Mouse (Mus musculus) spleen, adult 10 weeks (tissue): ENCODE data around the gene Zfp114. TPM values are rescaled to one million over a fixed set of nuclear protein-coding genes. Genes with fewer than 3 reads are reported as not detected.

Experiments
- polyA plus RNA-seq: library from polyadenylated mRNA; stranded (reverse); fragments of 350-450 nt; fragmentation: Illumina TruSeq; extraction: RNeasy Lipid Tissue Mini Kit (QIAGEN cat#74804); gene quantifications from one replicate; pipeline ENCODE4 v1.2.3, GENCODE M21; 2015; ENCODE audit warnings: low replicate concordance; ENCODE audit not compliant: insufficient read depth

Gene Zfp114
- polyA plus RNA-seq: 0.37 TPM

DNA sequence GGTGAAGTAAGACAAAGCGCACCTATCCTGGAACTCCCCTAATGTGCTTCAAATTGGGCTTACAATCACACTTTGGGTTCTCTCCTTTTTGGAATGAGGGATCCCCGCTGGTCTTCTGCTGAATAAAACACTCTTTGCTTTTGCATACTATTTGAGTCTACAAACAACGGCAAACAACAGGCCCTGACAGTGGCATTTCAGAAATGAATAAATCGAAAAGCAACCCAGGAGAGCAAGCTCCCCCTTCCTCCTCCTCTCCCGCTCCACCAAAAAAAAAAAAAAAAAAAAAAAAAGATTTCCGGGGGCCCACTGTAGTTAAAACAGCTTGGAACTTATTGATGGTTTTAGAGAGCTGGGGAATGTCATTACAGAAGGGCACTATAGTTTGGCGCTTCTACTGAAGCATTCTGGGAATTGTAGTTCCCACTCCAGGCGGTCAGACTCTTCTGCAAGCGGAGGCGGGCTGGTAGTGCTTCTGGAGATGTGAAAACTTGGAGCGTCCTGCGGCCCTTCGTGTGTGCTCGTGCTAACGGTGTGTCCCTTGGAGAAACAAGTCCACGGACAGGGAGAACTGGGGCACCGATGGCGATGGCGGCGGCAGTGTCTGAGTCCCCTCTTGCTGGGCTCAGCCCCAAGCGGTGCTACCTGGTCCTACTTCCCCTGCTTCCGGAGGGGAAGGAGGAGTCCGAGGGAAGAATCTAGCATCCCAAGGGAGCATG lies at the start of gene Zfp114:
Zfp114 (plus strand) TSS at position 443 of the 719 bp plus-strand sequence.

GRCm38 (mm10) chr7:24133996-24134828 lies 40.6 kb upstream of the Zfp114 start, which contains the start of gene Zfp235:
Zfp235 (plus strand) TSS chr7:24134169.

DNA sequence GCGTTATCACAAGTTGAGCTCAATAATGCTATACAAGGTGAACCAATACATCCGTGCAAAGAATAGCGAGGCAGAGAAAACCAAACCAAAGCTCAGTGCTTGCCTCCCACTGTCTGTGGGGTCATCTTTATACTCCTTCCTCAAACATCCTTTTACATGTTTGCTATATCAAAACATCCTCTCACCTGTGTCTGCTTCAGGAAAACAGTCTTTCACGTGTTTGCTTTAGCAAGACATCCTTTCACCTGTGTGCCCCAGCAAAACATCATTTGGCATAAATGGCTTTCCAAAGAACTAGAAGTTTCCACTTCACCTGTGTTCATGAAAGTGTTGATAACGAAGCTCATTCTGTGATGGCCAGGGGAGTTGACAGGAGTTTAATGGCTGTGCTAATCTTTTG lies 36.5 kb downstream of the Zfp114 start, which contains the start of gene Zfp111:
Zfp111 (minus strand) TSS at position 101 of the 400 bp plus-strand sequence.

Other genes with a start within 250 kb of the Zfp114 start
- not detected for gene Vmn1r179, start 248.1 kb upstream of the Zfp114 start, polyA plus RNA-seq
- gene Vmn1r180, start 224.4 kb upstream of the Zfp114 start, polyA plus RNA-seq: not detected
- gene Vmn1r181, start 200.4 kb upstream of the Zfp114 start, polyA plus RNA-seq: not detected
- not detected for gene V1rd19, start 173.4 kb upstream of the Zfp114 start, polyA plus RNA-seq
- gene Vmn1r183, start 121.8 kb upstream of the Zfp114 start, polyA plus RNA-seq: not detected
- 25.4 TPM for gene Zfp180, start 93.1 kb upstream of the Zfp114 start, polyA plus RNA-seq
- 1.9 TPM for gene Zfp112, start 62.7 kb upstream of the Zfp114 start, polyA plus RNA-seq
- 11.2 TPM for gene Zfp235, start 40.9 kb upstream of the Zfp114 start, polyA plus RNA-seq
- gene Zfp111, start 36.4 kb downstream of the Zfp114 start, polyA plus RNA-seq: 4.2 TPM
- gene Zfp109, start 62.5 kb downstream of the Zfp114 start, polyA plus RNA-seq: 3.5 TPM
- 0.94 TPM for gene Zfp108, start 79.7 kb downstream of the Zfp114 start, polyA plus RNA-seq
- gene Zfp93, start 95.4 kb downstream of the Zfp114 start, polyA plus RNA-seq: 1.8 TPM
- gene Zfp61, start 126.2 kb downstream of the Zfp114 start, polyA plus RNA-seq: 13.9 TPM
- 9.0 TPM for gene Zfp94, start 141.6 kb downstream of the Zfp114 start, polyA plus RNA-seq
- not detected for gene Tescl, start 158.9 kb downstream of the Zfp114 start, polyA plus RNA-seq
- gene Lypd5, start 174.1 kb downstream of the Zfp114 start, polyA plus RNA-seq: not detected
- gene Kcnn4, start 195.2 kb downstream of the Zfp114 start, polyA plus RNA-seq: 13.3 TPM
- gene Smg9, start 224.6 kb downstream of the Zfp114 start, polyA plus RNA-seq: 16.9 TPM